Mouse (Mus musculus) intestine, embryonic 15.5 days (tissue): Measurements from ENCODE around the gene Gng12. TPM values are rescaled to one million over a fixed set of nuclear protein-coding genes. Genes with fewer than 3 reads are reported as not detected.
"Not testable (repeated sequence)": the region's sequence is repeated elsewhere in the genome, so short reads cannot be mapped to it uniquely, and the experiment has no call there.

Experiments
- ATAC-seq: fragments of 200-750 bp; cut with Nextera tagmentation; 2 replicates; pipeline ENCODE4 v1.8.0; 2017; ENCODE audit warnings: moderate TSS enrichment, moderate library complexity
- H3K27ac ChIP-seq: fragments of 300-500 bp; sonication (generic); 2 replicates; pipeline ENCODE4 v1.5.1; 2015; ENCODE audit warnings: mild to moderate bottlenecking, inconsistent platforms
- H3K27me3 ChIP-seq: fragments of 300-500 bp; sonication (generic); replicated peaks from 2 replicates; pipeline ENCODE4 v1.6.1; 2015; ENCODE audit warnings: inconsistent platforms
- H3K36me3 ChIP-seq: fragments of 300-500 bp; sonication (generic); 2 replicates; pipeline ENCODE4 v1.6.1; 2015; ENCODE audit warnings: inconsistent platforms
- H3K4me1 ChIP-seq: fragments of 300-500 bp; sonication (generic); replicated peaks from 2 replicates; pipeline ENCODE4 v1.6.1; 2015; ENCODE audit warnings: inconsistent platforms
- H3K4me2 ChIP-seq: fragments of 300-500 bp; sonication (generic); replicated peaks from 2 replicates; pipeline ENCODE4 v1.6.1; 2015; ENCODE audit warnings: mild to moderate bottlenecking, inconsistent platforms
- H3K4me3 ChIP-seq: fragments of 300-500 bp; sonication (generic); replicated peaks from 2 replicates; pipeline ENCODE4 v1.5.1; 2015; ENCODE audit warnings: inconsistent platforms
- H3K9ac ChIP-seq: fragments of 300-500 bp; sonication (generic); 2 replicates; pipeline ENCODE4 v1.6.1; 2015; ENCODE audit warnings: inconsistent platforms
- H3K9me3 ChIP-seq: fragments of 300-500 bp; sonication (generic); 2 replicates; pipeline ENCODE4 v1.6.1; 2016; ENCODE audit warnings: inconsistent platforms
- WGBS: fragments of 180-500 bp; shearing (Covaris S2); methylation state at CpG from one replicate; pipeline ENCODE4 v1.1.7; 2015; 5-methylcytosine and 5-hydroxymethylcytosine counted together
- polyA plus RNA-seq: library from polyadenylated mRNA; unstranded; fragments of >200 nt; fragmentation: Nextera tagmentation; extraction: Ambion mirVana; gene quantifications from 2 replicates; pipeline ENCODE4 v1.2.1, GENCODE M21; 2015

The Gng12 gene
- polyA plus RNA-seq, 1 experiment from 2014 or later: 147 TPM

GRCm38 (mm10) chr6:67009888-67010287 is 113.7 kb downstream of the Gng12 start:
- no peak overlapping the region for H3K27ac ChIP-seq
- WGBS: 80% methylated on average over 3 of the region's 3 CpGs
- H3K4me1 ChIP-seq: peaks cover 13% of the 10 kb centered on the region
- no peaks in the 10 kb centered on the region for H3K36me3 ChIP-seq
- no peak overlapping the region for H3K9ac ChIP-seq
- H3K4me2 ChIP-seq: no peak overlapping the region
- ATAC-seq: no peak
- no peaks in the 10 kb centered on the region for H3K27me3 ChIP-seq
- no peak overlapping the region for H3K4me3 ChIP-seq
- no peaks in the 10 kb centered on the region for H3K9me3 ChIP-seq

DNA sequence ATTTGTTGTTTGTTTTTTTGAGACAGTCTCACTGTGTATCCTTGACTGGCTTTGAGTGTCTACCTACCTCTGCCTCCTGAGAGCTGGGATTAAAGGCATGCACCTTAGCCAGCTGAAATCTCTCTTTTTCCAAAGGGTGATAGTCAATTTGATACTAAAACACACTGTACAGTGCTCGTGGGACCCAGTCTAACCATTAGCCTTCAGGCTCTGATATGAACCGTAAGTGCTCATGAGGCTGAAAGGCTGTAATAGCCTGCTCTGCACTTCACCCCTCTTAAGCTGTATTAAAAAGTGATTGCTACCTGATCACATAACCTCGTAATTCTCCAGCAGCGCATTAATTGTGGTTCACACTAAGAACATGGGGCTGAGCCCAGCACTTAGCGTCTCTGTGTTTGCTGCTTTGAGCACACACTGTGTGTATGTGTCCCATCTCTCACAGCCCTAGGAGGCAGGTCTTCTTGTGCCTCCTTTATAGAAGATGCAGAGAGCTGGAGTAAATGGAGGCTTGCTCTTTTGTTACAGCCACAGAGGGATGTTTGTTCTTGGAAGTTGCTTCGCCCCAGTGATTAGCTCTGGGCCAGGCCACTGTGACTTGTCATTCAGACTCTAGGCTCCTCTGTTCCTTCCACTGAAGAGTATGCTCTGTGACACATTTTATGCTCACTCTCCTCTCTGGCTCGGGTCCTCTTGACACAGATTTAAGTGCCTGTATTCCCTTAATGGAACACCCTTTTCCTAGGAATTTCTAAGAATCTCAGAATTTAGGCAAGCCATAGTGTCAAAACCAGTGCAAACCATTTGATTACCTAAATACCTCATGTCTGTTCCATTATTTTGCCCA is 114.4 kb downstream of the Gng12 start:
- Histone ChIP-seq H3K27ac (no peak overlapping the region), H3K4me2 (no peak overlapping the region), H3K27me3 (no peaks in the 10 kb centered on the region), H3K4me1 (peaks cover 13% of the 10 kb centered on the region), H3K4me3 (no peak overlapping the region), H3K9me3 (no peaks in the 10 kb centered on the region), H3K36me3 (no peaks in the 10 kb centered on the region), H3K9ac (no peak overlapping the region)
- no peak for ATAC-seq
- 84% methylated on average over 7 of the region's 7 CpGs for WGBS

- Histone ChIP-seq H3K27ac (no peak overlapping the region), H3K9ac (no peak overlapping the region)
- ATAC-seq: no peak
These were observed 115.0 kb downstream of the Gng12 start for GRCm38 (mm10) chr6:67011217-67011518.

DNA sequence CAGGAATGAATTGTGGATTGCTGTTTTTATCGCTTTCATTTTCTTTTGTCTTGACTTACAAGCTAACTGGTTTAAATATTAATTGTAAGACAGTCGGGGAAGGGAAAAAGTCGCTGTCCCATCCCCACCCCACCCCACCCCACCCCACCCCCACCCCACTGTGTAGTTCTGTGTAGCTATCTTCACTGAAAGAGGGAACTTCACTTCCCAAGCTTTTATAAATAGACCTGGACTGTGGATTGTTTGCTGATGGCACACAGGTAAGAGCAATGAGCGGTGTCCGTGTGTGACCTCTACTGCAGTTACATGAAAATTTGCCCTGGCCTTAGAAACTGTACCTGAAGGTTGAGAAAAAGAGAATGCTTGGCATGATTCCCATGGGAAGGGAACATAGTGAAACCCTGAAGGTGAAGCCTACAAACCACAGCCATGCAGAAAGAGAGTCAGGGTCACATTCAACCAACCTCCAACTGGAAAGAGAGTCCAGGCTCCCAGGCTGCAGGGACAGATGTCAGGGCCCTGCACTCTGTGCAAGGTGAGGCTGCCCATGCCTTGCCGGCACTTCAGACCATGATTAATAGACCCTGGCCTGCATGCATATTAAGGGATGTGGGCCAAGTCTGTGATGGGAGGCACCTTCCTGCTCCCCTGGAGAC is 117.2 kb downstream of the Gng12 start:
- 49% methylated on average over 6 of the region's 6 CpGs for WGBS
- no peaks in the 10 kb centered on the region for H3K27me3 ChIP-seq
- peaks cover 3% of the 10 kb centered on the region; the same call in 1 of the 2 replicates for H3K36me3 ChIP-seq
- H3K4me1 ChIP-seq: peaks cover 26% of the 10 kb centered on the region
- no peak overlapping the region for H3K4me2 ChIP-seq
- ATAC-seq: peak; percentile 60
- H3K9me3 ChIP-seq: no peaks in the 10 kb centered on the region
- no peak overlapping the region for H3K4me3 ChIP-seq
- no peak overlapping the region for H3K9ac ChIP-seq
- peak overlapping the region; percentile 56 for H3K27ac ChIP-seq

More at GRCm38 (mm10) chr6:67011217-67011518, 115.0 kb downstream of the Gng12 start:
- H3K36me3 ChIP-seq: no peaks in the 10 kb centered on the region
- peaks cover 19% of the 10 kb centered on the region for H3K4me1 ChIP-seq
- H3K4me3 ChIP-seq: no peak overlapping the region
- no peaks in the 10 kb centered on the region for H3K27me3 ChIP-seq
- no peaks in the 10 kb centered on the region for H3K9me3 ChIP-seq
- H3K4me2 ChIP-seq: no peak overlapping the region

DNA sequence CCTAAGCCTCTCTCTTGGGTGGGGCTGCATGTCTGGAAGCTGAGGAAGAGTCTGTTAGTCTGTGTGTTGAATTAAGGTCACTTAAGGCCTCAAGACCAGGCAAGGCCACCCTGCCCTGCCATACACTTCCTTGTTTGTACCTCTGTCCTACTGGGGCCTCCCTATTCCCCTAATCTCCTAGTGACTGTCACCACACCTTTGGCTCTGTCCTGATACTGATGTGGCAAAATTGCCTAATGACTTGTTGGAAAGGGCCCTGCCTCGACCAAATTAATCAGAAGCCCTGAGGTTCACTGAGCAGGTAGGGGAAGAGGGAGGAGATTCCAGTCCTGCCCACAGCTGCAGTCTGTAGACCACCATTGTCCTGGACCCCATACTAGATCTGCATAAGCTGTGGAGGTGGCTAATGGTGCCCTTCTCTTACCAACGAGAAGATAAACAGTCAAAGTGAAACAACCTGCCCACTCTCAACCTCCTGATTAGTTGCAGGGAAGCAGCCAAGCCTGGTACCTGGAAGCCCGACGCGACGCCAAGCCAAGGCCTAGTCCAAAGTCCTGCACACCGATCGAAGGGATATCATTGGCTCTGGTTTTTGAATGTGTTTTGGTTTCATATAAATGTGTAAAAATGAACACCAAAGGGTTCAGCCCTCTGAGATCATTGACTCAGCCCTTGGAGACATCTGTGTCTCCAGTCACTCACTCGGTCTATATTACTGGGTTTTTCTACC is 117.9 kb downstream of the Gng12 start:
- 80% methylated on average over 9 of the region's 9 CpGs for WGBS
- Histone ChIP-seq H3K4me2 (no peak overlapping the region), H3K27me3 (no peaks in the 10 kb centered on the region), H3K36me3 (peaks cover 4% of the 10 kb centered on the region; the same call in 1 of the 2 replicates), H3K4me3 (no peak overlapping the region), H3K9me3 (no peaks in the 10 kb centered on the region), H3K9ac (no peak overlapping the region), H3K27ac (peak overlapping the region; percentile 56), H3K4me1 (peaks cover 26% of the 10 kb centered on the region)
- ATAC-seq: peak; percentile 56

DNA sequence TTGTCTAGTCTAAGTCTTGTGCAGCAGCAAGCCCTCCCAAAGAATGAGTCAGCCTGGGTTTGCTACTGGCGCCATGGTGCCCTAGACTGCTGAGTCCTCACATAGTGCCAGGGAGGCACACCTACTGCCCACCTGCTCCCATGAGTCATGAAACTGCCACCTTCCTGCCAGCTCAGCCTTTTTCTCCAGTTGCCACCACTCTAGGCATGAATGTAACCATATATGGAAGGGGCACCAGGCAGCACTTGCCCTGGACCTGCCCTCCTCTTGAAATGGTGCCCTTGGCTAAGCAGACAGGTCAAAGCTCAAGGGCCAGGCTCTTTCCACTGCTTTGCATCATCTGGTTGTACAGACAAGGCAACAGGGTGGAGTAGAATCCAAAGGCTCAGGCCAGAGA is 118.5 kb downstream of the Gng12 start:
- H3K27ac ChIP-seq: no peak overlapping the region
- 0 out of 2 replicates have a peak, but pooled peaks have one; percentile 13 for ATAC-seq
- peaks cover 26% of the 10 kb centered on the region for H3K4me1 ChIP-seq

DNA sequence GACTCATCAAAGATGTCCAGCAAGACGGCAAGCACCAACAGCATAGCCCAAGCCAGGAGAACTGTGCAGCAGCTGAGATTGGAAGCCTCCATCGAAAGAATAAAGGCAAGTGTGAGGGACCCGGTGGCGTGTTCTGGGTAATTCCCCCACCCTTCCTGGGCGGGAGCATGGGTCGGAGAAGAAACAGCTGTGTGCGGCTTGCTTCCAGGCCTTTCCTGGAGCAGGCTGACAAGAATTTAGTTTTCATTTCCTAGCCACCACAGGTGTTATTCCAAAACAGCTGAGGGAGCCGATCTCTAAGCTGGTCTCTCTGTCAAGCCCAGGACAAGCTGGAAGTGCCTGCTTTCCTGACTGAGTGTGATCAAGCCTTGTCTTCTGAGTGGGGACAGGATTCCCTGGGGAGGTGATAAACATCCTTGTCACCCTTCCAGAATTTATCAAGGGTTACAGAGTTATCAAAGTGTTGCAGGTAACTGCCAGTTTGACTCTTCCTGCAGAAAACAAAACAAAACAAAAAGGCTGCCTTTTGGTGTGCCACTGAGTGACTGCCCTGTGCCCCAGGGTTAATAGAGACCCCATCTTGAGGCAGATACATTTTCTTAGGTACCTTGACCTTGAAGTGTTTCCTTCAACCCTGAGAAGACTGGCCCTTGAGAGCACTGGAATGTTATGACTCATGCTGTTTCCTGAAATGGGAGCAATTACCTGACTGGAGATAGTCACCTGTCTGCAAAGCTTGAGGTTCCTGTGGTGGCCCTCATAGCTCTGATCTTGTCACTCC is 119.7 kb downstream of the Gng12 start:
- H3K27me3 ChIP-seq: no peaks in the 10 kb centered on the region
- ATAC-seq: peak; percentile 26
- H3K4me2 ChIP-seq: no peak overlapping the region
- H3K9me3 ChIP-seq: no peaks in the 10 kb centered on the region
- peaks cover 26% of the 10 kb centered on the region for H3K4me1 ChIP-seq
- no peak overlapping the region for H3K4me3 ChIP-seq
- H3K36me3 ChIP-seq: peaks cover 4% of the 10 kb centered on the region; the same call in 1 of the 2 replicates
- 0 out of 2 replicates have a peak overlapping the region, but pooled peaks have one; percentile 13 for H3K27ac ChIP-seq
- 44% methylated on average over 8 of the region's 8 CpGs for WGBS
- H3K9ac ChIP-seq: no peak overlapping the region

More for the DNA sequence above, 118.5 kb downstream of the Gng12 start:
- H3K4me2 ChIP-seq: no peak overlapping the region
- H3K27me3 ChIP-seq: no peaks in the 10 kb centered on the region
- H3K4me3 ChIP-seq: no peak overlapping the region
- 100% methylated on average over 1 of the region's 1 CpGs for WGBS
- H3K36me3 ChIP-seq: peaks cover 4% of the 10 kb centered on the region; the same call in 1 of the 2 replicates
- no peaks in the 10 kb centered on the region for H3K9me3 ChIP-seq
- H3K9ac ChIP-seq: no peak overlapping the region

DNA sequence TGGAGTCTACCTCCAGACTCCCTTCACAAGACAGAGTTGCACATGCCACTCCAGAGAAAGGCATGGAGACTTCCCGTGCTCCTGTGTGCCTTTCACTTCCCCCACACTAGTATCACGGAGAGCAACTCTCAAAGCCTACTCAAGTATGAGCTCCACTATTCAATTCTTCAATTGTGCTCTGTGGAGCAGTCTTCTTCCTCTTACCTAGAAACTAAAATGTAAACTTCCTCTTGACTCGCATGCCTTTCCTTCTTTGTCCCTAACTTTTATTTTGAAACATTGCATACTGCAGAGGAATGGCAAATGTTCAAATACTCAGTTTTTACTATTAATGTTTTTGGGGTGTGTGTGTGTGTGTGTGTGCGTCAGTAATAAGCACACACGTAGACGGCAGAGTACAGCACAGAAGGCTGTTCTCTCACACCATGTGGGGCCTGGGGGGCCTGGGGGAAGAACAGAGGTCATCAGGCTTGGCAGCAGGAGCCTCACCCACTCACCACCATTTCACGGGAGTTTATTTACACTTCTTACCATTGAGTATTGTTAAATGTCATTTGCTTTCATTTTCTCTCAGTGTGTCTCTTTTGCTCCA is 120.4 kb downstream of the Gng12 start:
- H3K9ac ChIP-seq: no peak overlapping the region
- H3K27ac ChIP-seq: 0 out of 2 replicates have a peak overlapping the region, but pooled peaks have one; percentile 13
- 37% methylated on average over 7 of the region's 7 CpGs for WGBS
- H3K27me3 ChIP-seq: no peaks in the 10 kb centered on the region
- H3K4me2 ChIP-seq: no peak overlapping the region; the same call in 1 of the 2 replicates
- H3K4me1 ChIP-seq: peaks cover 26% of the 10 kb centered on the region
- H3K4me3 ChIP-seq: no peak overlapping the region
- no peak; the same call in 1 of the 2 replicates for ATAC-seq
- no peaks in the 10 kb centered on the region for H3K9me3 ChIP-seq
- H3K36me3 ChIP-seq: peaks cover 4% of the 10 kb centered on the region; the same call in 1 of the 2 replicates

- WGBS: 72% methylated on average over 4 of the region's 4 CpGs
These were observed 122.2 kb downstream of the Gng12 start for GRCm38 (mm10) chr6:67018365-67018764.

GRCm38 (mm10) chr6:67019001-67019400 is 122.8 kb downstream of the Gng12 start:
- ATAC-seq: not testable (repeated sequence)
- WGBS: 84% methylated on average over 7 of the region's 7 CpGs

More at GRCm38 (mm10) chr6:67018365-67018764, 122.2 kb downstream of the Gng12 start:
- no peak overlapping the region for H3K27ac ChIP-seq
- peaks cover 26% of the 10 kb centered on the region for H3K4me1 ChIP-seq
- no peak for ATAC-seq
- peaks cover 4% of the 10 kb centered on the region; the same call in 1 of the 2 replicates for H3K36me3 ChIP-seq
- H3K4me3 ChIP-seq: no peak overlapping the region
- no peak overlapping the region for H3K4me2 ChIP-seq
- H3K9me3 ChIP-seq: no peaks in the 10 kb centered on the region
- no peak overlapping the region for H3K9ac ChIP-seq
- H3K27me3 ChIP-seq: no peaks in the 10 kb centered on the region

GRCm38 (mm10) chr6:67021308-67021707 is 125.1 kb downstream of the Gng12 start:
- H3K27me3 ChIP-seq: no peaks in the 10 kb centered on the region
- no peaks in the 10 kb centered on the region for H3K9me3 ChIP-seq
- no peak overlapping the region for H3K9ac ChIP-seq
- no peak for ATAC-seq
- peaks cover 5% of the 10 kb centered on the region for H3K4me1 ChIP-seq
- H3K4me3 ChIP-seq: no peak overlapping the region
- H3K36me3 ChIP-seq: peaks cover 4% of the 10 kb centered on the region; the same call in 1 of the 2 replicates
- WGBS: 87% methylated on average over 5 of the region's 5 CpGs
- H3K27ac ChIP-seq: no peak overlapping the region
- H3K4me2 ChIP-seq: no peak overlapping the region

More at GRCm38 (mm10) chr6:67019001-67019400, 122.8 kb downstream of the Gng12 start:
- peaks cover 20% of the 10 kb centered on the region for H3K4me1 ChIP-seq
- H3K4me3 ChIP-seq, H3K27ac ChIP-seq, H3K9ac ChIP-seq, H3K4me2 ChIP-seq, H3K9me3 ChIP-seq, H3K36me3 ChIP-seq, H3K27me3 ChIP-seq: not testable (repeated sequence)
